Mouse (Mus musculus): ENCODE data around the gene Astn2. TPM values are rescaled to one million over a fixed set of nuclear protein-coding genes. Genes with fewer than 3 reads are reported as not detected.

Gene Astn2
- polyA plus RNA-seq, 1 experiment from 2014 or later = 0.61 TPM

DNA sequence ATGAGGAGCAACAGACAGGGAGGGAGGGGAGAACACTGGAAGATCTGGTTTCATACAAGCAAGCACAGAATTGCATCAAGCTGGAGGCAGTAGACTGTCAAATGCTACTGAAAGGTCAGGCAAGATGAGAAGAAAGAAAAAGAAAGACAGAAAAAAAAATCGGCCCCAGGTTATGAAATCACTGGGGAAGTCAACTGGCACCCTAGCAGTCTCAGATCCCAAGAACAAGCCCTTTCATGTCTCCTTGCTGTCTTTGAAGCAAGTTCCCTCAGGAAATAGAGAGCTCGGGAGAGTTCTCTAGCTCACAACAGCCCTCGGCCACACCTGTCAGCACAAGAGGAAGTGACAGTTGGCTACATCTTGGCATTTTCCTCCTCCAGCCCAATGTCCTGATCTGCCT is 766.2 kb downstream of the Astn2 start:
- H3K27me3 ChIP-seq (ENCODE audit: control insufficient read depth, insufficient read depth, low read length) = no peaks in the 10 kb centered on the region
- no peaks in the 10 kb centered on the region for H3K4me1 ChIP-seq (ENCODE audit: control insufficient read depth in 2 of 2, insufficient read depth in 2 of 2, low read length in 2 of 2)
- no peak overlapping the region for H3K4me3 ChIP-seq (ENCODE audit: control insufficient read depth in 1 of 2, insufficient read depth in 1 of 2, low read depth in 1 of 2, low read length in 2 of 2)
- 68% methylated on average over 3 of the region's 3 CpGs for WGBS
- H3K36me3 ChIP-seq (ENCODE audit: control insufficient read depth, insufficient read depth, low read length) = no peaks in the 10 kb centered on the region
- no peaks in the 10 kb centered on the region for H3K9me3 ChIP-seq (ENCODE audit: control insufficient read depth, low read length)
- no peak overlapping the region for H3K27ac ChIP-seq (replicated peaks in 1 of 2; ENCODE audit: control insufficient read depth in 1 of 2, insufficient read depth in 1 of 2, low read depth in 2 of 2, low read length in 2 of 2)
- ATAC-seq (ENCODE audit: insufficient number of reproducible peaks, insufficient read depth, low FRiP score, low read depth) = no peak
- H3K9ac ChIP-seq (ENCODE audit: low read length) = no peak overlapping the region
- no peak overlapping the region for H3K4me2 ChIP-seq (ENCODE audit: low read length)

DNA sequence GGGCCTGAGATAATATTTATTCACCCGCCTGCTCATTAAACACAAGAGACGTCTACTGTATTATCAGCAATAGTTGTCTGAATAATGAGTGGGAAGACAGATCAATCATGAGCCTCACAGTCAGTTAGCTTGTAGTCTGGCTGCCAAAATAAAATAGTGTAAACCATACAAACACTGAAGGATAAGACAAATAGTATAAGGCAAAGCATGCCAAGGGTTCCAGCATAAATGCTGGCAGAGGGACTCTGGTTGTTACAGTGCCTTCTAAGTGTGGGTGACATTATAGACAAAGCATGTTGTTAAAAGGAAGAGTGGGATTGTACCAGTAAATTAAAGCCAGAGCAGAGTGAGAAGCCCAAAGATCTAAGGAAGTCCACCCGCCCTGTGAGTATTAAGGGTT is 784.3 kb downstream of the Astn2 start:
- H3K36me3 ChIP-seq (ENCODE audit: control insufficient read depth, insufficient read depth, low read length) = peaks cover 47% of the 10 kb centered on the region
- H3K9ac ChIP-seq (ENCODE audit: low read length) = no peak overlapping the region
- 82% methylated on average over 3 of the region's 3 CpGs for WGBS
- H3K27me3 ChIP-seq (ENCODE audit: control insufficient read depth, insufficient read depth, low read length) = no peaks in the 10 kb centered on the region
- H3K4me3 ChIP-seq (ENCODE audit: control insufficient read depth in 1 of 2, insufficient read depth in 1 of 2, low read depth in 1 of 2, low read length in 2 of 2) = no peak overlapping the region
- H3K4me1 ChIP-seq (ENCODE audit: control insufficient read depth in 2 of 2, insufficient read depth in 2 of 2, low read length in 2 of 2) = 0 out of 4 replicates have a peak, but pooled peaks cover 0 to 5% of the 10 kb centered on the region in 2 experiments
- no peak overlapping the region for H3K27ac ChIP-seq (replicated peaks in 1 of 2; ENCODE audit: control insufficient read depth in 1 of 2, insufficient read depth in 1 of 2, low read depth in 2 of 2, low read length in 2 of 2)
- no peaks in the 10 kb centered on the region for H3K9me3 ChIP-seq (ENCODE audit: control insufficient read depth, low read length)
- no peak overlapping the region for H3K4me2 ChIP-seq (ENCODE audit: low read length)
- no peak for ATAC-seq (ENCODE audit: insufficient number of reproducible peaks, insufficient read depth, low FRiP score, low read depth)

DNA sequence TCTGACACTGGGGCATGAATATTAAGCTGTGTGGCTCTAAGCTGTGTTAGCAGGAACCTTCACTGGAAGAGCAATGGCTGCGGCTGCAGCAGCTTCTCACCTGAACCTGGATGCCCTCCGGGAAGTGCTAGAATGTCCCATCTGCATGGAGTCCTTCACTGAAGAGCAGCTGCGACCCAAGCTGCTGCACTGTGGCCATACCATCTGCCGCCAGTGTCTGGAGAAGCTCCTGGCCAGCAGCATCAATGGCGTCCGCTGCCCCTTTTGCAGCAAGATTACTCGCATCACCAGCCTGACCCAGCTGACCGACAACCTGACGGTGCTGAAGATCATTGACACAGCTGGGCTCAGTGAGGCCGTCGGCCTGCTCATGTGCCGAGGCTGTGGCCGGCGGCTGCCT is 791.3 kb downstream of the Astn2 start:
- 93% methylated on average over 14 of the region's 14 CpGs for WGBS
- no peaks in the 10 kb centered on the region for H3K27me3 ChIP-seq (ENCODE audit: control insufficient read depth, insufficient read depth, low read length)
- H3K4me1 ChIP-seq (ENCODE audit: control insufficient read depth in 2 of 2, insufficient read depth in 2 of 2, low read length in 2 of 2) = peaks cover 0 to 17% of the 10 kb centered on the region in 2 experiments; a peak in 2 of 4 replicates
- H3K9me3 ChIP-seq (ENCODE audit: control insufficient read depth, low read length) = no peaks in the 10 kb centered on the region
- H3K36me3 ChIP-seq (ENCODE audit: control insufficient read depth, insufficient read depth, low read length) = peaks cover 47% of the 10 kb centered on the region
- no peak overlapping the region for H3K9ac ChIP-seq (ENCODE audit: low read length)
- H3K4me3 ChIP-seq (ENCODE audit: control insufficient read depth in 1 of 2, insufficient read depth in 1 of 2, low read depth in 1 of 2, low read length in 2 of 2) = no peak overlapping the region
- H3K4me2 ChIP-seq (ENCODE audit: low read length) = no peak overlapping the region
- H3K27ac ChIP-seq (replicated peaks in 1 of 2; ENCODE audit: control insufficient read depth in 1 of 2, insufficient read depth in 1 of 2, low read depth in 2 of 2, low read length in 2 of 2) = no peak overlapping the region
- ATAC-seq (ENCODE audit: insufficient number of reproducible peaks, insufficient read depth, low FRiP score, low read depth) = no peak

DNA sequence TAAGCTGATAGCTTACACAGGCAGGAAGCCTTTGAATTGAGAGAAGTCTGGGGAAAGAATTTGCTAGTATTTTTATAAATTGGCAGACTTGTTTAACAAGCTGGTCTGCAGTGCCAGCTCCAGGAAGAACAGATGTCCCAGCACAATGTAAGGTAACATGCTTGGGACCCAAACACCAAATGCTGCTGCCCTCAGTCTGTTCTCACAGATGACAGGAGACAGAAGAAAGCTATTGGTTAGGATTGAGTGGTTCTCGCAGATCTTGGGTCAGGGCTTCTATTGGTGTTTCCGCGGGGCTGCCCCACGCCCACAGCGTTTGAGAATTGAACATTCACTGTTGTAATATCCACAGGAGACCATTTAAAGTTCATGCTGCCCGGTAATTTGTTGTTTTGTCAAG is 793.5 kb downstream of the Astn2 start:
- peaks cover 8 to 34% of the 10 kb centered on the region in 2 experiments for H3K4me1 ChIP-seq (ENCODE audit: control insufficient read depth in 2 of 2, insufficient read depth in 2 of 2, low read length in 2 of 2)
- no peak for ATAC-seq (ENCODE audit: insufficient number of reproducible peaks, insufficient read depth, low FRiP score, low read depth)
- peaks cover 30% of the 10 kb centered on the region for H3K36me3 ChIP-seq (ENCODE audit: control insufficient read depth, insufficient read depth, low read length)
- H3K9ac ChIP-seq (ENCODE audit: low read length) = no peak overlapping the region
- WGBS = 90% methylated on average over 6 of the region's 6 CpGs
- no peaks in the 10 kb centered on the region for H3K9me3 ChIP-seq (ENCODE audit: control insufficient read depth, low read length)
- no peak overlapping the region for H3K4me3 ChIP-seq (ENCODE audit: control insufficient read depth in 1 of 2, insufficient read depth in 1 of 2, low read depth in 1 of 2, low read length in 2 of 2)
- H3K4me2 ChIP-seq (ENCODE audit: low read length) = no peak overlapping the region
- no peaks in the 10 kb centered on the region for H3K27me3 ChIP-seq (ENCODE audit: control insufficient read depth, insufficient read depth, low read length)
- no peak overlapping the region for H3K27ac ChIP-seq (replicated peaks in 1 of 2; ENCODE audit: control insufficient read depth in 1 of 2, insufficient read depth in 1 of 2, low read depth in 2 of 2, low read length in 2 of 2)

DNA sequence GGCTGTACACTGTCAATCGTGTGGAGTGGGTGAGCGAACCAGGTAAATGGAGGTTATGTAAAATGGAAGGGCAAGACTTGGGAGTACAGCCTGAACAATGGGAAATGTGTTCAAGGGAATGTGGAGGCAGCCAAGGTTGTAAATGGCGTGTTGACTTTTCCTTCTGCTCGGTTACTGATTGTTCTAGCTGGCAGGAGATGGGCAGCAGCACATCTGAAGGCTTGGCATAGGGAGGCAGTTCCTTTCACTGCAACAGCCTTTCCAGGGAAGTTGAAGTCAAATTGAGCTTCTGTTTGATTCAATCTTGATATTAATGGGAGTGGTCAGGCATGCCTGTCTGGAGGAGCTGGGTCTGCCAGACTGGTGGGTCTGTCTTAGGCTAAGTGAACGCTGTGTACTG is 794.1 kb downstream of the Astn2 start:
- no peak for ATAC-seq (ENCODE audit: insufficient number of reproducible peaks, insufficient read depth, low FRiP score, low read depth)
- H3K36me3 ChIP-seq (ENCODE audit: control insufficient read depth, insufficient read depth, low read length) = peaks cover 24% of the 10 kb centered on the region
- H3K4me1 ChIP-seq (ENCODE audit: control insufficient read depth in 2 of 2, insufficient read depth in 2 of 2, low read length in 2 of 2) = peaks cover 8 to 39% of the 10 kb centered on the region in 2 experiments
- H3K9ac ChIP-seq (ENCODE audit: low read length) = no peak overlapping the region
- no peak overlapping the region for H3K4me3 ChIP-seq (ENCODE audit: control insufficient read depth in 1 of 2, insufficient read depth in 1 of 2, low read depth in 1 of 2, low read length in 2 of 2)
- WGBS = 73% methylated on average over 5 of the region's 5 CpGs
- H3K27me3 ChIP-seq (ENCODE audit: control insufficient read depth, insufficient read depth, low read length) = no peaks in the 10 kb centered on the region
- H3K27ac ChIP-seq (replicated peaks in 1 of 2; ENCODE audit: control insufficient read depth in 1 of 2, insufficient read depth in 1 of 2, low read depth in 2 of 2, low read length in 2 of 2) = no peak overlapping the region
- no peak overlapping the region for H3K4me2 ChIP-seq (ENCODE audit: low read length)
- H3K9me3 ChIP-seq (ENCODE audit: control insufficient read depth, low read length) = no peaks in the 10 kb centered on the region

DNA sequence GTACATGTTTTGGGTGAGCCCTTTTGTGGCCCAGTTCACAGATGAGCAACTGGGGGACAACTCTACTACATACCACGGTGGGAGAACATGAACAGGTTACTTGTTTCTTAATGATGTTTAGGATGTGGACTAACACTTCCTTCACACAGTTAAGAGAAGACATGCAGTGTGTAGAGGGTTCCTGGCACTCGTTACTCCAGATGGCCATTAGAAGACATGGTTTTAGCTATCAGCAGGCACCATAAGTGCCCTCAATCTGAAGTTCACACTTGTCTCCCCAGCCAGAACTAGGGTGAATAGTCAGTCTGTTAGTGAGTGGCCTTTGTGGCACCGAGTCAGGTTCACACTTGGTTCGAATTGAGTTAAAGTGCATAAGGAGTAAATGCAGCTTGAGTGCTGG is 796.3 kb downstream of the Astn2 start:
- Histone ChIP-seq H3K9me3 (ENCODE audit: control insufficient read depth, low read length) (no peaks in the 10 kb centered on the region), H3K4me3 (ENCODE audit: control insufficient read depth in 1 of 2, insufficient read depth in 1 of 2, low read depth in 1 of 2, low read length in 2 of 2) (no peak overlapping the region), H3K36me3 (ENCODE audit: control insufficient read depth, insufficient read depth, low read length) (peaks cover 2% of the 10 kb centered on the region), H3K4me1 (ENCODE audit: control insufficient read depth in 2 of 2, insufficient read depth in 2 of 2, low read length in 2 of 2) (peaks cover 10 to 43% of the 10 kb centered on the region in 2 experiments), H3K27me3 (ENCODE audit: control insufficient read depth, insufficient read depth, low read length) (no peaks in the 10 kb centered on the region), H3K9ac (ENCODE audit: low read length) (no peak overlapping the region), H3K4me2 (ENCODE audit: low read length) (no peak overlapping the region), H3K27ac (replicated peaks in 1 of 2; ENCODE audit: control insufficient read depth in 1 of 2, insufficient read depth in 1 of 2, low read depth in 2 of 2, low read length in 2 of 2) (no peak overlapping the region)
- ATAC-seq (ENCODE audit: insufficient number of reproducible peaks, insufficient read depth, low FRiP score, low read depth) = no peak
- WGBS = 82% methylated on average over 4 of the region's 4 CpGs

DNA sequence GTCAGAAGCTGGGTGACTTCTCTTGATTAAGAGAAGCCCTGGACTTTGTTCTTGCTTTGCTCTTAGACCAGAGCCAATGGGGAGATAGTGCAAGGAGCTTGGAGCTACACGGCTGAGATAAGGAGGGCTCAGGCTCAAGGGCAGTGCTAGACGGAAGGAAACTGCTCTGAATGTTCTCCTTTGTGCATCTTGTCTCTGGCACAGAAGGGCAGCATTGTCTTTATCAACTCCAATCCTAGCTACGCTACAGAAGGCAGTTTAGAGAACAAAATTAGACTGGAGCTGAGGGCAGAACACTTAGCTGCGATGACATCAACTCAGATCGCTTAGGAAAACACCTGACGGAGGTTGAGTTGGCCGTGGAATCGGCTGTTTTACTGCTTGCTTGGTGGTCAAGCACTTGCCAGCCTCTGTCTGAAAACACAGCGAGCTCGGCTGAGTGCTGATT is 797.2 kb downstream of the Astn2 start:
- peak overlapping the region; percentile 85 for H3K4me2 ChIP-seq (ENCODE audit: low read length)

DNA sequence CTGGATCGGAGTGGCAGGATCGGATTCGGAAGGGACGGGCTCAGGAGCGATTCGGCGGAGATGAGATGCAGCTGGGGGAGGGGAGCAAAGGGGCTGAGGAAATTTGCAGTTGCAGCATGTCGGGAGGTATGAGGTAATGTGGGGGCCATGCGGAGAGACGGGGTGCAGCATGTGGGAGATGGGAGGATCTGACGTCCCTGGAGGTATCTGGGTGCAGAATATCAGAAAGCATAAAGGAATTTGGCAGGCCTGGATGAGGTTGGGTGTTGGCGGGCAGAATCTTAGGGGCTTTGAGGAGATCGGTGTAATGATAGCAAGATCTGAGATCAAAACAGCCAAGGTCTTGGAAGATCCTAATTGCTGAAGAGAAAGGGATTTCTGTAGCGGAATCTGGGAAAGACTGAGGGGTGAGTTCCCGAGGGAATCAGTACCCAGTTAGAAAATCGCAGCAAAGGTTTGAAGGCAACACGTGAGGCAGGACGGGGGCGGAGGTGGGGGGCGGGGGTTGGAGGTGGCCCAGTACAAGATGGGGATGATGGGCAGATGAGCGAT is 799.2 kb downstream of the Astn2 start:
- Histone ChIP-seq H3K4me2 (ENCODE audit: low read length) (peak overlapping the region; percentile 85), H3K27ac (replicated peaks in 1 of 2; ENCODE audit: control insufficient read depth in 1 of 2, insufficient read depth in 1 of 2, low read depth in 2 of 2, low read length in 2 of 2) (peak overlapping the region in 1 of 2 experiments; percentile 50; a peak in 1 of 4 replicates), H3K9ac (ENCODE audit: low read length) (peak overlapping the region; percentile 93), H3K4me1 (ENCODE audit: control insufficient read depth in 2 of 2, insufficient read depth in 2 of 2, low read length in 2 of 2) (peaks cover 10 to 38% of the 10 kb centered on the region in 2 experiments), H3K36me3 (ENCODE audit: control insufficient read depth, insufficient read depth, low read length) (no peaks in the 10 kb centered on the region), H3K4me3 (ENCODE audit: control insufficient read depth in 1 of 2, insufficient read depth in 1 of 2, low read depth in 1 of 2, low read length in 2 of 2) (peak overlapping the region; percentile 81 to 84), H3K27me3 (ENCODE audit: control insufficient read depth, insufficient read depth, low read length) (no peaks in the 10 kb centered on the region), H3K9me3 (ENCODE audit: control insufficient read depth, low read length) (no peaks in the 10 kb centered on the region)
- ATAC-seq (ENCODE audit: insufficient number of reproducible peaks, insufficient read depth, low FRiP score, low read depth) = peak; percentile 46
- WGBS = under 1% methylated on average over 21 of the region's 21 CpGs

More for the DNA sequence above, 797.2 kb downstream of the Astn2 start:
- no peaks in the 10 kb centered on the region for H3K9me3 ChIP-seq (ENCODE audit: control insufficient read depth, low read length)
- H3K27ac ChIP-seq (replicated peaks in 1 of 2; ENCODE audit: control insufficient read depth in 1 of 2, insufficient read depth in 1 of 2, low read depth in 2 of 2, low read length in 2 of 2) = peak overlapping the region; percentile 4 to 73
- 8% methylated on average over 10 of the region's 10 CpGs for WGBS
- H3K27me3 ChIP-seq (ENCODE audit: control insufficient read depth, insufficient read depth, low read length) = no peaks in the 10 kb centered on the region
- no peaks in the 10 kb centered on the region for H3K36me3 ChIP-seq (ENCODE audit: control insufficient read depth, insufficient read depth, low read length)
- ATAC-seq (ENCODE audit: insufficient number of reproducible peaks, insufficient read depth, low FRiP score, low read depth) = no peak
- peak overlapping the region; percentile 42; the same call in 1 of the 2 replicates for H3K9ac ChIP-seq (ENCODE audit: low read length)
- peaks cover 10 to 43% of the 10 kb centered on the region in 2 experiments for H3K4me1 ChIP-seq (ENCODE audit: control insufficient read depth in 2 of 2, insufficient read depth in 2 of 2, low read length in 2 of 2)
- peak overlapping the region; percentile 1 to 20; a peak in 2 of 4 replicates for H3K4me3 ChIP-seq (ENCODE audit: control insufficient read depth in 1 of 2, insufficient read depth in 1 of 2, low read depth in 1 of 2, low read length in 2 of 2)

Measured in heart, embryonic 14.5 days (tissue).